9 mouse cellular contexts compared by ENCODE assay signal in genomic region chr5:145116916-145117315, GRCm38 (mm10). TPM values are rescaled to one million over a fixed set of nuclear protein-coding genes. Genes with fewer than 3 reads are reported as not detected.
DNase-seq lines count a peak whose midpoint lies in the region; ATAC-seq lines count a peak whose summit lies in the region.
"Had no signal": no experiment of that assay in that cellular context is flagged by ENCODE, and none has a peak within 500 bp of the region (broad histone marks: within the 10 kb centered on the region; RNA-seq: fewer than 3 reads in every experiment).

No protein-coding gene starts in this region.

- H3K36me3 ChIP-seq in hindbrain, embryonic 11.5 days (ENCODE audit: control insufficient read depth, insufficient read depth, low read length) = no peaks in the 10 kb centered on the region
- H3K36me3 ChIP-seq in hindbrain, embryonic 12.5 days = 0 out of 2 replicates have a peak, but pooled peaks cover 2% of the 10 kb centered on the region
- H3K36me3 ChIP-seq in embryonic facial prominence, embryonic 14.5 days (ENCODE audit: control insufficient read depth, insufficient read depth, low read length) = no peaks in the 10 kb centered on the region
- H3K36me3 ChIP-seq in hindbrain, embryonic 15.5 days = no peaks in the 10 kb centered on the region
- H3K36me3 ChIP-seq in liver, embryonic 13.5 days = peaks cover 13% of the 10 kb centered on the region

- no peak for ATAC-seq in hindbrain, embryonic 11.5 days (ENCODE audit: low FRiP score)
- ATAC-seq in hindbrain, embryonic 12.5 days (ENCODE audit: low FRiP score) = no peak
- ATAC-seq in embryonic facial prominence, embryonic 14.5 days (ENCODE audit: low read depth) = no peak
- ATAC-seq in hindbrain, embryonic 15.5 days (ENCODE audit: low FRiP score, low read depth) = no peak
- ATAC-seq in liver, embryonic 13.5 days (ENCODE audit: low read depth) = 0 out of 2 replicates have a peak, but pooled peaks have one; percentile 8
- peak; percentile 20; the same call in 1 of the 2 replicates for ATAC-seq in neutrophil, adult 5-6 weeks (ENCODE audit: extremely low read depth, insufficient number of reproducible peaks, low FRiP score, poor library complexity, severe bottlenecking)

- H3K9me3 ChIP-seq in hindbrain, embryonic 11.5 days (ENCODE audit: control insufficient read depth, low read length) = no peaks in the 10 kb centered on the region
- H3K9me3 ChIP-seq in hindbrain, embryonic 12.5 days (replicated peaks) = peaks cover 4% of the 10 kb centered on the region; the same call in 1 of the 2 replicates
- no peaks in the 10 kb centered on the region for H3K9me3 ChIP-seq in embryonic facial prominence, embryonic 14.5 days (ENCODE audit: control insufficient read depth, low read length)
- H3K9me3 ChIP-seq in hindbrain, embryonic 15.5 days = no peaks in the 10 kb centered on the region
- peaks cover 4% of the 10 kb centered on the region; the same call in 1 of the 2 replicates for H3K9me3 ChIP-seq in liver, embryonic 13.5 days (replicated peaks)

- H3K27me3 ChIP-seq in hindbrain, embryonic 11.5 days (ENCODE audit: control insufficient read depth, insufficient read depth, low read length) = peaks cover 6% of the 10 kb centered on the region
- peaks cover 30% of the 10 kb centered on the region for H3K27me3 ChIP-seq in hindbrain, embryonic 12.5 days
- no peaks in the 10 kb centered on the region for H3K27me3 ChIP-seq in embryonic facial prominence, embryonic 14.5 days (replicated peaks; ENCODE audit: control insufficient read depth, insufficient read depth, low read length)
- H3K27me3 ChIP-seq in hindbrain, embryonic 15.5 days = peaks cover 11% of the 10 kb centered on the region; the same call in 1 of the 2 replicates
- H3K27me3 ChIP-seq in liver, embryonic 13.5 days = peaks cover 3% of the 10 kb centered on the region; the same call in 1 of the 2 replicates

- no peak overlapping the region for H3K4me2 ChIP-seq in hindbrain, embryonic 11.5 days (replicated peaks; ENCODE audit: low read depth, low read length)
- no peak overlapping the region for H3K4me2 ChIP-seq in hindbrain, embryonic 12.5 days (replicated peaks)
- peak overlapping the region; percentile 16 for H3K4me2 ChIP-seq in embryonic facial prominence, embryonic 14.5 days (ENCODE audit: low read depth, low read length)
- peak overlapping the region; percentile 11; the same call in 1 of the 2 replicates for H3K4me2 ChIP-seq in hindbrain, embryonic 15.5 days
- H3K4me2 ChIP-seq in liver, embryonic 13.5 days = peak overlapping the region; percentile 41

- H3K4me3 ChIP-seq in hindbrain, embryonic 11.5 days (ENCODE audit: low read depth, low read length) = no peak overlapping the region; the same call in 1 of the 2 replicates
- H3K4me3 ChIP-seq in hindbrain, embryonic 12.5 days = no peak overlapping the region
- no peak overlapping the region for H3K4me3 ChIP-seq in embryonic facial prominence, embryonic 14.5 days (ENCODE audit: low read depth, low read length)
- H3K4me3 ChIP-seq in hindbrain, embryonic 15.5 days = no peak overlapping the region
- peak overlapping the region; percentile 28 for H3K4me3 ChIP-seq in liver, embryonic 13.5 days (replicated peaks)
- H3K4me3 ChIP-seq: erythroblast, embryonic 14.5 days had no signal

- DNase-seq in hindbrain, embryonic 11.5 days (ENCODE audit: low spot score) = peak; percentile 69
- peak; percentile 39 for DNase-seq in T-cell, adult 2 months (ENCODE audit: low spot score)
- peak; percentile 23 for DNase-seq in embryonic facial prominence, embryonic 14.5 days (ENCODE audit: low spot score)
- DNase-seq in liver, embryonic 13.5 days = peak; percentile 43
- DNase-seq in thymus, postnatal 4 days = peak; percentile 86

- no peaks in the 10 kb centered on the region for H3K4me1 ChIP-seq in hindbrain, embryonic 11.5 days (replicated peaks; ENCODE audit: control insufficient read depth, insufficient read depth, low read length)
- peaks cover 12% of the 10 kb centered on the region for H3K4me1 ChIP-seq in hindbrain, embryonic 12.5 days
- no peaks in the 10 kb centered on the region for H3K4me1 ChIP-seq in embryonic facial prominence, embryonic 14.5 days (ENCODE audit: control insufficient read depth, insufficient read depth, low read length)
- peaks cover 10% of the 10 kb centered on the region for H3K4me1 ChIP-seq in hindbrain, embryonic 15.5 days (replicated peaks)
- H3K4me1 ChIP-seq in liver, embryonic 13.5 days (replicated peaks) = peaks cover 42% of the 10 kb centered on the region

- no peak overlapping the region for H3K27ac ChIP-seq in hindbrain, embryonic 11.5 days (ENCODE audit: low read depth, low read length)
- H3K27ac ChIP-seq in hindbrain, embryonic 12.5 days = no peak overlapping the region
- H3K27ac ChIP-seq in embryonic facial prominence, embryonic 14.5 days (replicated peaks; ENCODE audit: low read depth, low read length) = peak overlapping the region; percentile 46; the same call in 1 of the 2 replicates
- no peak overlapping the region for H3K27ac ChIP-seq in hindbrain, embryonic 15.5 days (replicated peaks)
- peak overlapping the region; percentile 69 for H3K27ac ChIP-seq in liver, embryonic 13.5 days

- H3K9ac ChIP-seq in hindbrain, embryonic 11.5 days (ENCODE audit: low read depth, low read length) = no peak overlapping the region
- H3K9ac ChIP-seq in hindbrain, embryonic 12.5 days = no peak overlapping the region
- no peak overlapping the region for H3K9ac ChIP-seq in embryonic facial prominence, embryonic 14.5 days (ENCODE audit: low read depth, low read length)
- no peak overlapping the region for H3K9ac ChIP-seq in hindbrain, embryonic 15.5 days
- peak overlapping the region; percentile 41; the same call in 1 of the 2 replicates for H3K9ac ChIP-seq in liver, embryonic 13.5 days

- WGBS in hindbrain, embryonic 11.5 days = 39% methylated on average over 10 of the region's 10 CpGs
- 45% methylated on average over 10 of the region's 10 CpGs for WGBS in hindbrain, embryonic 12.5 days
- WGBS in embryonic facial prominence, embryonic 14.5 days = 45% methylated on average over 10 of the region's 10 CpGs
- WGBS in hindbrain, embryonic 15.5 days = 39% methylated on average over 10 of the region's 10 CpGs
- WGBS in liver, embryonic 13.5 days (ENCODE audit: insufficient replicate concordance) = 34% methylated on average over 10 of the region's 10 CpGs

RNA-seq across cellular contexts. Expression of gene Arpc1b, which starts 2.9 kb away (rescaled TPM):
- 49.3 and 54.3 TPM in 2 replicates for polyA plus RNA-seq in hindbrain, embryonic 11.5 days (2014; fragmentation: Nextera tagmentation; extraction: Ambion mirVana)
- polyA plus RNA-seq in hindbrain, embryonic 12.5 days (2016; fragmentation: Nextera tagmentation; extraction: Ambion mirVana) = 95.5 and 108 TPM in 2 replicates
- 222 and 228 TPM in 2 replicates for polyA plus RNA-seq in embryonic facial prominence, embryonic 14.5 days (2014; fragmentation: Nextera tagmentation; extraction: Ambion mirVana)
- polyA plus RNA-seq in hindbrain, embryonic 15.5 days (2015; fragmentation: Nextera tagmentation; extraction: Ambion mirVana) = 73.2 and 88.7 TPM in 2 replicates
- polyA plus RNA-seq in liver, embryonic 13.5 days (2015; fragmentation: Nextera tagmentation; extraction: Ambion mirVana) = 158 and 163 TPM in 2 replicates
- 524 and 552 TPM in 2 replicates for total RNA-seq in neutrophil, adult 5-6 weeks (2017)

RNA-seq across cellular contexts. Expression of gene Pdap1, which starts 23.1 kb away (rescaled TPM):
- polyA plus RNA-seq in hindbrain, embryonic 11.5 days (2014; fragmentation: Nextera tagmentation; extraction: Ambion mirVana) = 127 and 138 TPM in 2 replicates
- polyA plus RNA-seq in hindbrain, embryonic 12.5 days (2016; fragmentation: Nextera tagmentation; extraction: Ambion mirVana) = 111 and 144 TPM in 2 replicates
- 84.2 and 97.1 TPM in 2 replicates for polyA plus RNA-seq in embryonic facial prominence, embryonic 14.5 days (2014; fragmentation: Nextera tagmentation; extraction: Ambion mirVana)
- polyA plus RNA-seq in hindbrain, embryonic 15.5 days (2015; fragmentation: Nextera tagmentation; extraction: Ambion mirVana) = 114 and 122 TPM in 2 replicates
- polyA plus RNA-seq in liver, embryonic 13.5 days (2015; fragmentation: Nextera tagmentation; extraction: Ambion mirVana) = 69.5 and 90.7 TPM in 2 replicates
- total RNA-seq in neutrophil, adult 5-6 weeks (2017) = 73.3 and 79.9 TPM in 2 replicates

RNA-seq across cellular contexts. Expression of gene Bud31, which starts 23.2 kb away (rescaled TPM):
- polyA plus RNA-seq in hindbrain, embryonic 11.5 days (2014; fragmentation: Nextera tagmentation; extraction: Ambion mirVana) = 265 and 269 TPM in 2 replicates
- 210 and 215 TPM in 2 replicates for polyA plus RNA-seq in hindbrain, embryonic 12.5 days (2016; fragmentation: Nextera tagmentation; extraction: Ambion mirVana)
- 177 and 182 TPM in 2 replicates for polyA plus RNA-seq in embryonic facial prominence, embryonic 14.5 days (2014; fragmentation: Nextera tagmentation; extraction: Ambion mirVana)
- 172 and 186 TPM in 2 replicates for polyA plus RNA-seq in hindbrain, embryonic 15.5 days (2015; fragmentation: Nextera tagmentation; extraction: Ambion mirVana)
- 164 and 177 TPM in 2 replicates for polyA plus RNA-seq in liver, embryonic 13.5 days (2015; fragmentation: Nextera tagmentation; extraction: Ambion mirVana)
- 170 and 185 TPM in 2 replicates for total RNA-seq in neutrophil, adult 5-6 weeks (2017)

RNA-seq across cellular contexts. Expression of gene Kpna7, which starts 33.1 kb away (rescaled TPM):
- not detected in 2 replicates for polyA plus RNA-seq in hindbrain, embryonic 11.5 days (2014; fragmentation: Nextera tagmentation; extraction: Ambion mirVana)
- not detected in 2 replicates for polyA plus RNA-seq in hindbrain, embryonic 12.5 days (2016; fragmentation: Nextera tagmentation; extraction: Ambion mirVana)
- polyA plus RNA-seq in embryonic facial prominence, embryonic 14.5 days (2014; fragmentation: Nextera tagmentation; extraction: Ambion mirVana) = not detected in 2 replicates
- not detected in 2 replicates for polyA plus RNA-seq in hindbrain, embryonic 15.5 days (2015; fragmentation: Nextera tagmentation; extraction: Ambion mirVana)
- polyA plus RNA-seq in liver, embryonic 13.5 days (2015; fragmentation: Nextera tagmentation; extraction: Ambion mirVana) = 0.05 and 0.06 TPM in 2 replicates
- total RNA-seq in neutrophil, adult 5-6 weeks (2017) = not detected in 2 replicates
- polyA plus RNA-seq: erythroblast, embryonic 14.5 days had no signal

RNA-seq across cellular contexts. Expression of gene Arpc1a, which starts 33.3 kb away (rescaled TPM):
- polyA plus RNA-seq in hindbrain, embryonic 11.5 days (2014; fragmentation: Nextera tagmentation; extraction: Ambion mirVana) = 179 and 185 TPM in 2 replicates
- 191 and 201 TPM in 2 replicates for polyA plus RNA-seq in hindbrain, embryonic 12.5 days (2016; fragmentation: Nextera tagmentation; extraction: Ambion mirVana)
- 138 and 150 TPM in 2 replicates for polyA plus RNA-seq in embryonic facial prominence, embryonic 14.5 days (2014; fragmentation: Nextera tagmentation; extraction: Ambion mirVana)
- polyA plus RNA-seq in hindbrain, embryonic 15.5 days (2015; fragmentation: Nextera tagmentation; extraction: Ambion mirVana) = 234 and 236 TPM in 2 replicates
- 65.3 and 65.8 TPM in 2 replicates for polyA plus RNA-seq in liver, embryonic 13.5 days (2015; fragmentation: Nextera tagmentation; extraction: Ambion mirVana)
- total RNA-seq in neutrophil, adult 5-6 weeks (2017) = 71.2 and 79.7 TPM in 2 replicates

Comparison
In these comparisons a context has a peak if more than half of its experiments do, and no peak if none do; other contexts are left out.
1. H3K4me2 ChIP-seq: peak in embryonic facial prominence, embryonic 14.5 days (single experiment), hindbrain, embryonic 15.5 days (single experiment) and liver, embryonic 13.5 days (single experiment); none in hindbrain, embryonic 11.5 days (single experiment) and hindbrain, embryonic 12.5 days (single experiment).
2. ATAC-seq: peak in liver, embryonic 13.5 days (single experiment) and neutrophil, adult 5-6 weeks (single experiment); none in hindbrain, embryonic 11.5 days (single experiment), hindbrain, embryonic 12.5 days (single experiment), embryonic facial prominence, embryonic 14.5 days (single experiment) and hindbrain, embryonic 15.5 days (single experiment).
3. DNase-seq: peak in every context shown above with its lines; median percentile 86 in thymus, postnatal 4 days; 69 in hindbrain, embryonic 11.5 days; 43 in liver, embryonic 13.5 days; 39 in T-cell, adult 2 months; 23 in embryonic facial prominence, embryonic 14.5 days.
4. H3K27ac ChIP-seq: peak in embryonic facial prominence, embryonic 14.5 days (single experiment) and liver, embryonic 13.5 days (single experiment); none in hindbrain, embryonic 11.5 days (single experiment), hindbrain, embryonic 12.5 days (single experiment) and hindbrain, embryonic 15.5 days (single experiment).